Mouse (Mus musculus) kidney, adult 11 months (tissue): ENCODE data around the gene Alg12.
"Not testable (repeated sequence)": the region's sequence is repeated elsewhere in the genome, so short reads cannot be mapped to it uniquely, and the experiment has no call there.

Experiments used
- DNase-seq: peaks from one replicate; pipeline ENCODE4 v3.0.0; 2022

Alg12 gene

DNA sequence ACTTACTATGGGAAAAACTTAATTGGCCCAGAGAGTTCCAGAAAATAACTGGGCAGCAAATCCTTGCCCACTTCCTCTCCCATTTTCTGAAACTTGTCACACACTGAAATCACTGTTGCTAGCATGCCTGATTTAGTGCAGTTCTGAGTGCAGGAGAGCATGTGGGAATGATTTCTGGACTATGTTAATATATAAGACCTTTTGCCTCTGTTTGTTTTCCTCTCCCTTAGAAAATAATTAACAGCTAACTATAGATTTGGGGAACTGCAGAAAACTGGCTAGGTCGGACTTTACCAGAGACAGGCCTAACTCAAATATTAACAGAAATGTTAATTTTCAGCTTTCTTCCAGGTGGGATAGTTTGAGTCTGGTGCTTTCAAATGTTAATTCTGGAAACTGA, 50.6 kb downstream of the Alg12 start:
- no peak for DNase-seq

DNA sequence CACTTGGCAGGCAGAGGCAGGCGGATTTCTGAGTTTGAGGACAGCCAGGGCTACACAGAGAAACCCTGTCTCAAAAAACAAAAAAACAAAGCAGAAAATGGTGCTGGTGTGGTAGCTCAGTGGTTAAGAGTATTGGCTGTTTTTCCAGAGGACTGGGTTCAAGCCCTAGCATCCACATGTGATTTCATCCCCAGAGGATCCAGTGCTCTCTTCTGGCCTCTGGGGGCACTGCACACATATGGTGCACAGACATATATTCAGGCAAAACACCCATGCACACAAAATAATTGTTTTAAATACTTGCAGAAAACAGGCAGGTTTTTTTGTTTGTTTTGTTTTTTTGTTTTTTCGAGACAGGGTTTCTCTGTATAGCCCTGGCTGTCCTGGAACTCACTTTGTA, 53.0 kb downstream of the Alg12 start:
- not testable (repeated sequence) for DNase-seq

- no peak for DNase-seq
Measured at GRCm38 (mm10) chr15:88761551-88761950, 57.6 kb downstream of the Alg12 start.

- peak; percentile 43 for DNase-seq
Measured at GRCm38 (mm10) chr15:88758061-88758460, 61.1 kb downstream of the Alg12 start.

- DNase-seq, result no peak
Measured at GRCm38 (mm10) chr15:88755761-88756160, 63.4 kb downstream of the Alg12 start.
